Mouse (Mus musculus): ENCODE results near the gene Rps10. TPM values are rescaled to one million over a fixed set of nuclear protein-coding genes. Genes with fewer than 3 reads are reported as not detected.

The Rps10 gene
- polyA plus RNA-seq, 1 experiment, result 561 TPM

DNA sequence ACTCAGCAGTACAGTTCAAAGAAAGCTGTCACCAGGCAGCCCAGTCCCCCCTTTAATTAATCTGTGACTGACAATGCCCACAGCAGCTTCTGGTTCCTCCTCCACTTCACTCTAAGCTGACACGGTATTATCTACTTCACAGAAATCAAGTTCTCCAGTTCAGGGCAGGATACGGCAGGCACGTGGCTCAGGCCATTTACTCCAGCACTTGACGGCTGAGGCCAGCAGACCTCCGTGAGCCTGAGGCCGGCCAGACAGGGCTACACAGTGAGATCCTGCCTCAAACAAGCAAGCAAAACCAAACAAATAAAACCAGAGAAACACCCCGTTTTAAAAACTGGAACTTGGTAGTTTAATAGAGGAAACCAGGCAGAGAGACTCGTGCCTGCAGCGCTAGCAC is 49.8 kb downstream of the Rps10 start:
- peak overlapping the region; percentile 12; the same call in 1 of the 2 replicates for H3K27ac ChIP-seq (ENCODE audit: insufficient read depth, low read length)
- H3K4me1 ChIP-seq (ENCODE audit: control insufficient read depth, insufficient read depth, low read length), result peaks cover 8% of the 10 kb centered on the region
- no peak for TF ChIP-seq CTCF (IDR thresholded peaks at IDR 0.05; ENCODE audit: extremely low read depth, insufficient read depth, low read length)
- TF ChIP-seq POLR2A (IDR thresholded peaks at IDR 0.05; ENCODE audit: extremely low read depth, insufficient read depth, low read length), result no peak
- no peak overlapping the region for H3K4me3 ChIP-seq (ENCODE audit: insufficient read depth, low read length)

DNA sequence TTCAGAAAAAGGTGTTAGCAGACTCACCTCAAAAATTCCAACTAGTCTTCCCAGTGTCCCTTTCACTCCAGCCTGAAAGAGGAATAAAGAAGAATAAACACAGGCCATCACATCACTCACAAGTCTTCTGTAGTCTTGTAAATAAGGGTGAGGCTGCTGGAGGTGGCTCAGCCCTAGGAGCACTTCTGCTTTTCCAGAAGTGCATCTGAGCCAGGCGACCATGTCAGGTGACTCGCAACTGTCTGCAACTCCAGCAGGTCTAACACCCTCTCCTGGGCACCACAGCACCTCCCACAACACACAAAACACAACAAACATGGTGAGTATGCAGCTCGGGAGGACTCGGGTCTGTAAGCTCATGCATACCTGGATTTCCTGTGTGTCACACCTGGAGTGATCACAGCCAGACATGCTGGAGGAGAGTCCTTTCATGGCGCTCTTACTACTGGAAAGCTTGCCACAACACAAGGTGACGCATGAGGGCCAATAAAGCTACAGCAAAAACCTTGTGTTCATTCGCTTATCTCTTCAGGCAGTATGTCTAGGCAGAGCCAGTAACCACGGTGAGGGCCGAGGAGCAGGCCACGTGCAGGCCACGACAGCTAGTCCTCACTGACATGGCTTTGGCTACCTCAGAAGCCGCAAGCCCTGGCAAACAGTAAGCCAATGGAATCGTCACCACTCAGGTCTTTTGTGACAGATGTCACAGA is 53.1 kb downstream of the Rps10 start:
- H3K4me3 ChIP-seq (ENCODE audit: insufficient read depth, low read length), result no peak overlapping the region
- no peak overlapping the region for H3K27ac ChIP-seq (ENCODE audit: insufficient read depth, low read length)
- TF ChIP-seq CTCF (IDR thresholded peaks at IDR 0.05; ENCODE audit: extremely low read depth, insufficient read depth, low read length) (no peak), POLR2A (IDR thresholded peaks at IDR 0.05; ENCODE audit: extremely low read depth, insufficient read depth, low read length) (no peak)
- H3K4me1 ChIP-seq (ENCODE audit: control insufficient read depth, insufficient read depth, low read length), result peaks cover 5% of the 10 kb centered on the region; the same call in 1 of the 2 replicates

Other genes with a start within 250 kb of the Rps10 start
- 18.7 and 21.6 TPM in 2 replicates for gene Grm4, start 115.3 kb downstream of the Rps10 start, polyA plus RNA-seq (2012; rRNA removed)
- 73.3 and 75.1 TPM in 2 replicates for gene Hmga1, start 80.2 kb downstream of the Rps10 start, polyA plus RNA-seq (2012; rRNA removed)
- gene AI413582, start 70.9 kb downstream of the Rps10 start, polyA plus RNA-seq (2012; rRNA removed), result 109 and 112 TPM in 2 replicates
- 371 and 398 TPM in 2 replicates for gene Nudt3, start 13.2 kb downstream of the Rps10 start, polyA plus RNA-seq (2012; rRNA removed)
- gene RPS10-NUDT3, start 1.4 kb downstream of the Rps10 start, polyA plus RNA-seq (2012; rRNA removed), result 0.15 and 0.47 TPM in 2 replicates
- gene Pacsin1, start 18.8 kb upstream of the Rps10 start, polyA plus RNA-seq (2012; rRNA removed), result 254 and 258 TPM in 2 replicates
- 0.61 and 0.91 TPM in 2 replicates for gene Spdef, start 92.3 kb upstream of the Rps10 start, polyA plus RNA-seq (2012; rRNA removed)
- gene D17Wsu92e, start 184.0 kb upstream of the Rps10 start, polyA plus RNA-seq (2012; rRNA removed), result 196 and 207 TPM in 2 replicates
- gene Snrpc, start 201.5 kb upstream of the Rps10 start, polyA plus RNA-seq (2012; rRNA removed), result 57.6 and 69.2 TPM in 2 replicates
- gene Uhrf1bp1, start 219.8 kb upstream of the Rps10 start, polyA plus RNA-seq (2012; rRNA removed), result 9.1 and 10.6 TPM in 2 replicates